Mouse (Mus musculus) ES-E14 (cell line): ENCODE results near the gene Ubl4b. TPM values are rescaled to one million over a fixed set of nuclear protein-coding genes. Genes with fewer than 3 reads are reported as not detected.

ENCODE experiments used
- DNase-seq: peaks from one replicate; pipeline ENCODE4 v3.0.0-alpha.2; 2013; ENCODE audit warnings: low read depth, low spot score
- H3K27ac ChIP-seq: 2 replicates; pipeline ENCODE4 v1.5.1; 2012; ENCODE audit warnings: low read depth, mild to moderate bottlenecking, low read length, moderate library complexity, mixed read lengths; ENCODE audit not compliant: poor library complexity, insufficient read depth, severe bottlenecking
- H3K36me3 ChIP-seq: 2 replicates; pipeline ENCODE4 v1.6.1; 2012; ENCODE audit warnings: mild to moderate bottlenecking, low read length, moderate library complexity, mixed read lengths; ENCODE audit not compliant: control insufficient read depth, poor library complexity, insufficient read depth, severe bottlenecking
- H3K4me1 ChIP-seq, 2 experiments: fragments of 150-350 bp in 1 of 2; sonication (generic) in 1 of 2; 2 replicates each; pipeline ENCODE4 v1.6.1; 2012; ENCODE audit warnings: low read length in 2 of 2, mild to moderate bottlenecking in 1 of 2, mixed read lengths in 1 of 2; ENCODE audit not compliant: control insufficient read depth in 2 of 2, insufficient read depth in 2 of 2, poor library complexity in 1 of 2
- H3K4me3 ChIP-seq, 2 experiments: fragments of 150-350 bp in 1 of 2; sonication (generic) in 1 of 2; 2 replicates each; pipeline ENCODE4 v1.5.1; 2012; ENCODE audit warnings: low read length in 2 of 2, low read depth in 1 of 2, mild to moderate bottlenecking in 1 of 2, mixed read lengths in 1 of 2; ENCODE audit not compliant: insufficient read depth in 1 of 2, poor library complexity in 1 of 2, severe bottlenecking in 1 of 2
- H3K9ac ChIP-seq: 2 replicates; pipeline ENCODE4 v1.6.1; 2012; ENCODE audit warnings: low read depth, mild to moderate bottlenecking, low read length, mixed read lengths; ENCODE audit not compliant: poor library complexity, insufficient read depth, severe bottlenecking
- H3K9me3 ChIP-seq: fragments of 150-350 bp; sonication (generic); 2 replicates; pipeline ENCODE4 v1.6.1; 2012; ENCODE audit warnings: low read depth, mild to moderate bottlenecking, low read length; ENCODE audit not compliant: control insufficient read depth, insufficient read depth
- CHD2 ChIP-seq: IDR thresholded peaks from 2 replicates; pipeline ENCODE4 v1.6.1; 2014; ENCODE audit warnings: mild to moderate bottlenecking, low read depth, low read length, inconsistent platforms
- HCFC1 ChIP-seq: IDR thresholded peaks from 2 replicates; pipeline ENCODE4 v1.6.1; 2012; ENCODE audit warnings: low read length, inconsistent platforms, borderline replicate concordance; ENCODE audit not compliant: insufficient read depth
- MAFK ChIP-seq: IDR thresholded peaks from 2 replicates; pipeline ENCODE4 v1.6.1; 2014; ENCODE audit warnings: mild to moderate bottlenecking, low read depth, low read length, inconsistent platforms; ENCODE audit not compliant: insufficient read depth
- ZC3H11A ChIP-seq: IDR thresholded peaks from 2 replicates; pipeline ENCODE4 v1.6.1; 2012; ENCODE audit warnings: low read depth, mild to moderate bottlenecking, inconsistent platforms, low read length, borderline replicate concordance
- ZNF384 ChIP-seq: IDR thresholded peaks from 2 replicates; pipeline ENCODE4 v1.6.1; 2012; ENCODE audit warnings: low read depth, low read length, inconsistent platforms
- in situ Hi-C, 2 experiments: fragments of 600-800 bp; cut with MboI; formaldehyde crosslinking; loops; one replicate each; pipeline ENCODE4 v1.15.1; 2025; ENCODE audit warnings: low sequenced_read_pairs in 2 of 2, inconsistent platforms in 1 of 2; ENCODE audit not compliant: unreplicated experiment in 2 of 2
- total RNA-seq: library from RNA; depleted of rRNA; stranded (reverse); fragments of 300-350 nt; gene quantifications from 2 replicates; pipeline ENCODE4 v1.2.3, GENCODE M21; 2012; rRNA removed

The Ubl4b gene
- total RNA-seq, result not detected in 2 replicates

DNA sequence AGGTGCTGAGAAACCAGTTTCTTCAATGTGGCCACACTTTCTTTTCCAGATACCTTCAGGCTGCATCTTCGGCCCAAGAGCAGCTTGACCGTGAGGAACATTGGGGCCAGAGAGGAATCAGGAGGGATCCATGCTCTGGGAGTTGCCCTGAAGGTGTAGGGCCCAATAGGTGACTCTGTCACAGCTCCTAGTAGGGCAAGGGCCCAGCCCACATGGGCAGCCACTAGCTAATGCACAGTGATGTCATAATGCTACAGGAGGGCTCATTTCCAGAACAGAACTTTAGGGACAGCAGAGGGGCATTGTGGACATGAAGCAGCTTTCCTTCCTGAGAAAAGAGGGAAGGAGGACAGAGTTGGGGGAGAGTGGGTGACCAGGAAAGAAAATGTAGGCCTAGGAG lies at the start of gene Ubl4b:
Ubl4b (minus strand) TSS at position 232 of the 400 bp plus-strand sequence.
- in situ Hi-C loops, result no loop called here
- Histone ChIP-seq H3K4me1 (no peaks in the 10 kb centered on the region), H3K9ac (no peak within 1 kb of the TSS), H3K36me3 (no peaks in the 10 kb centered on the region), H3K27ac (no peak within 1 kb of the TSS), H3K9me3 (no peaks in the 10 kb centered on the region), H3K4me3 (no peak within 1 kb of the TSS)
- DNase-seq, result no peak
- TF ChIP-seq ZNF384 (no peak), ZC3H11A (no peak), HCFC1 (no peak), MAFK (no peak), CHD2 (no peak)

DNA sequence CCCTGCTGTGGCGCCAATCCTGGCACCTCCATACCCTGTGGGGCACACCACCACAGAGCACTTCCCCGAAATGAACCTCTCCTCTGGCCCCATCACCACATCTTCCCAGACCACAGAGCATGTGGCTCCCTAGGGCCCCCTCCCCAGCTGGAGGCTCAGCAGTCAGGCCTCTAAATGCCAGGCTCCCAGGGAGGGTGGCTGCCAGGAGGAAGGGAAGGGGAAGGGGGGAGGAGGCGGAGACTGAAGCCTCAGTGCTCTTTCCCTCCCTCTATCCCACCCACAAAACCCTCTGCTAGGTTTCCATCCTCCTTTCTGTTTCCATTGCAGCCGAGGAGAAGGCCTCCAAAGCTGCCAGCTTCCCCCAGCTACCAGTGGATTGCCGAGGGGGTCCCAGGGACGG lies 45.3 kb upstream of the Ubl4b start:
- no peak for DNase-seq
- in situ Hi-C loops, result no loop called here
- TF ChIP-seq HCFC1 (no peak), CHD2 (no peak), ZNF384 (no peak), MAFK (no peak), ZC3H11A (no peak)

DNA sequence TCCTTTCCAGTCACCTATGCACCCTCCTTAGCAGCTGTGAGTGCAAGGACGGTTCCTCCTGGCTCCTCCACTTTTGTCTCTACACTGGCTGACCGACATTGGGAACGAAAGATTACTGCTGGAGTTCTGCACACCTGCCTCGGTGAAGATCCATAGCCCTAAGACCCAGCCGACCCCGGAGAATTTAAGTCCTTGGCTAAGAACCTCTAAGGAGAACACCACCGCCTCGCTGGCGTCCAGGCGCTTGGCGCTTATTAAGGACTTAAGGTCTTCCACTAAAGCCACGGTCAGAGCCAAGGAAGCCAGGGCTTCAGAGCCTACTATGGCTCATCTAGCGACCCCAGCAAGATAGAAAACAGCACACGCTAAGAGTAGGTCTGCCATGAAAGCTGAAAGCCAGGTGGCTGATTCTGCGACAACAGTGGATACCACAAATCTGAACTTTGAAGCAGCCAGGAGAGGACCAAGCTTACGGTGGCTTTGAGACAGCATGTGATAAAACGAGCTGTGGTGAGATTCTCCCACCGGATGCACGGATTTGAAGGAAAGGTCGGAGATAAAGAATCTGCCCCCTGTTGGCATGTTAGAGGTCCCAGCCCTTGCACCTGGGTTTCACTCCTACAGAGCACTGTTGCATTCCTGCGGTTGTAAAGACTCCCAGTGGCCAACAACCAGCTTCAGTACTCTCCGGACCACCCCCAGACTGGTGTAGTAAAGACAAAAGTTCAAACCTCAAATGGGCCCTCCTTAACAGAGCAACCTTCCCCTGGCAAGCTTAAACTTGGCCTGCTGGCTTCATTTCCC lies 42.9 kb upstream of the Ubl4b start:
- Histone ChIP-seq H3K4me1 (peaks cover 0 to 7% of the 10 kb centered on the region in 2 experiments; a peak in 1 of 4 replicates), H3K4me3 (no peak overlapping the region), H3K9ac (no peak overlapping the region), H3K27ac (no peak overlapping the region), H3K36me3 (no peaks in the 10 kb centered on the region), H3K9me3 (no peaks in the 10 kb centered on the region)
- in situ Hi-C loops, result no loop called here
- no peak for DNase-seq
- TF ChIP-seq CHD2 (no peak), HCFC1 (no peak), MAFK (no peak), ZC3H11A (no peak), ZNF384 (no peak)

More for the DNA sequence above, 45.3 kb upstream of the Ubl4b start:
- Histone ChIP-seq H3K4me1 (peaks cover 0 to 7% of the 10 kb centered on the region in 2 experiments; a peak in 1 of 4 replicates), H3K9ac (no peak overlapping the region), H3K9me3 (no peaks in the 10 kb centered on the region), H3K36me3 (no peaks in the 10 kb centered on the region), H3K4me3 (no peak overlapping the region), H3K27ac (no peak overlapping the region)

DNA sequence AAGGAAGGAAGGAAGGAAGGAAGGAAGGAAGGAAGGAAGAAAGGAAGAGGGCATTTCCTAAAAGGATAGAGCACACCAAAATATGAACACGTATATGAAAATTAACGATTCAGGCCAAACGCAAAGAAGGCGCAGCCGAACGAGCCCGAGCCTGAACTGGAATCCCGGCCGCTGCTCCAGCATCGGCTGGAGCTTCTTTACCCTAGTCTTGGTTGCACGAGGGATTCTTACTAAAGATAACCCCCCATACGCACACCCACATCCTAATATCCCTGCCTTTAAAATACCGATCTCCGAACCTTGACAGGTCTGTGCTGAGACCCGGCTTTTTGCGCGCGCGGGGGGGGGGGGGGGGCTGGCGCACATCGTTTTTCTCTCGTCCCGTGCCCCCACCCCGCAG lies 42.3 kb upstream of the Ubl4b start:
- Histone ChIP-seq H3K4me3 (no peak overlapping the region), H3K36me3 (no peaks in the 10 kb centered on the region), H3K9me3 (no peaks in the 10 kb centered on the region), H3K9ac (no peak overlapping the region), H3K27ac (no peak overlapping the region), H3K4me1 (peaks cover 0 to 7% of the 10 kb centered on the region in 2 experiments; a peak in 1 of 4 replicates)
- DNase-seq, result no peak
- no peak for TF ChIP-seq HCFC1
- no peak for TF ChIP-seq ZC3H11A
- no peak for TF ChIP-seq MAFK
- TF ChIP-seq CHD2, result no peak
- TF ChIP-seq ZNF384, result no peak
- in situ Hi-C loops, result no loop called here
